Mouse (Mus musculus) gastrocnemius, adult 8-10 months (tissue): ENCODE results near the gene Zscan5b. TPM values are rescaled to one million over a fixed set of nuclear protein-coding genes. Genes with fewer than 3 reads are reported as not detected.
"Not testable (repeated sequence)": the region's sequence is repeated elsewhere in the genome, so short reads cannot be mapped to it uniquely, and the experiment has no call there.

Experiments
- DNase-seq, 2 experiments: peaks; one replicate each; pipeline ENCODE4 v3.0.0; 2022; ENCODE audit warnings: low spot score in 2 of 2
- total RNA-seq, 4 experiments: library from RNA; stranded (reverse); gene quantifications; 2 replicates each; pipeline ENCODE4 v1.2.4; 2022

The Zscan5b gene
- total RNA-seq, 4 experiments from 2014 or later: not detected

- no peak for DNase-seq
Observed at GRCm38 (mm10) chr7:6244361-6245292, 22.5 kb downstream of the Zscan5b start.

GRCm38 (mm10) chr7:6252410-6252809, 30.3 kb downstream of the Zscan5b start, which contains the start of gene Epp13:
TSS of gene Epp13 (plus strand) at chr7:6252710.
- no peak for DNase-seq

- DNase-seq: no peak
Observed at GRCm38 (mm10) chr7:6254451-6254850, 32.4 kb downstream of the Zscan5b start.

GRCm38 (mm10) chr7:6257386-6257785, 35.3 kb downstream of the Zscan5b start:
- DNase-seq: no peak

- no peak for DNase-seq
Observed at GRCm38 (mm10) chr7:6258232-6259220, 36.4 kb downstream of the Zscan5b start.

- DNase-seq: not testable (repeated sequence)
Observed at GRCm38 (mm10) chr7:6260004-6260403, 37.9 kb downstream of the Zscan5b start.

GRCm38 (mm10) chr7:6262120-6262519, 40.0 kb downstream of the Zscan5b start:
- no peak for DNase-seq

GRCm38 (mm10) chr7:6262984-6263383, 40.9 kb downstream of the Zscan5b start:
- no peak for DNase-seq

- DNase-seq: no peak
Observed at GRCm38 (mm10) chr7:6265695-6266094, 43.6 kb downstream of the Zscan5b start.

GRCm38 (mm10) chr7:6277906-6278305, 55.8 kb downstream of the Zscan5b start:
- DNase-seq: no peak

- peak; percentile 24 to 43 for DNase-seq
Observed at GRCm38 (mm10) chr7:6282749-6283148, 60.7 kb downstream of the Zscan5b start.

GRCm38 (mm10) chr7:6283451-6284075, 61.5 kb downstream of the Zscan5b start:
- peak; percentile 51 to 57 for DNase-seq

- no peak for DNase-seq
Observed at GRCm38 (mm10) chr7:6284442-6285012, 62.4 kb downstream of the Zscan5b start.

- no peak for DNase-seq
Observed at GRCm38 (mm10) chr7:6285366-6285765, 63.3 kb downstream of the Zscan5b start.

GRCm38 (mm10) chr7:6285842-6286705, 64.0 kb downstream of the Zscan5b start, which contains the start of gene Zfp667:
TSS of gene Zfp667 (plus strand) at chr7:6286579.
- DNase-seq: peak; percentile 97 to 98

- peak in 1 of 2 experiments; percentile 6 for DNase-seq
Observed at GRCm38 (mm10) chr7:6286921-6287531, 64.9 kb downstream of the Zscan5b start.
